Mouse (Mus musculus) mesoderm, embryonic 11.5 days (tissue): Measurements from ENCODE around the gene Zscan10.

Experiments used
- DNase-seq: peaks from one replicate; pipeline ENCODE4 v3.0.0-alpha.2; 2012; ENCODE audit warnings: low read depth, low spot score

The Zscan10 gene

GRCm38 (mm10) chr17:23600641-23601622, at the start of gene Zscan10:
Zscan10 (plus strand) TSS chr17:23600856.
- no peak for DNase-seq

GRCm38 (mm10) chr17:23550856-23551255, 49.8 kb upstream of the Zscan10 start:
- no peak for DNase-seq

GRCm38 (mm10) chr17:23551416-23551815, 49.2 kb upstream of the Zscan10 start:
- DNase-seq, result no peak

- no peak for DNase-seq
Measured at GRCm38 (mm10) chr17:23551963-23552362, 48.7 kb upstream of the Zscan10 start.

GRCm38 (mm10) chr17:23552896-23553633, 47.6 kb upstream of the Zscan10 start:
- DNase-seq, result no peak

GRCm38 (mm10) chr17:23553634-23554120, 47.0 kb upstream of the Zscan10 start:
- DNase-seq, result no peak

GRCm38 (mm10) chr17:23554321-23554720, 46.3 kb upstream of the Zscan10 start:
- no peak for DNase-seq

- no peak for DNase-seq
Measured at GRCm38 (mm10) chr17:23555243-23555916, 45.3 kb upstream of the Zscan10 start.

- no peak for DNase-seq
Measured at GRCm38 (mm10) chr17:23559767-23560166, 40.9 kb upstream of the Zscan10 start.

GRCm38 (mm10) chr17:23563595-23564367, 36.9 kb upstream of the Zscan10 start, which contains the start of gene Zfp213:
Zfp213 (minus strand) TSS chr17:23564238.
- peak; percentile 96 for DNase-seq

GRCm38 (mm10) chr17:23564368-23564715, 36.3 kb upstream of the Zscan10 start:
- no peak for DNase-seq

GRCm38 (mm10) chr17:23566787-23567186, 33.9 kb upstream of the Zscan10 start:
- no peak for DNase-seq

- no peak for DNase-seq
Measured at GRCm38 (mm10) chr17:23568370-23568769, 32.3 kb upstream of the Zscan10 start.

- no peak for DNase-seq
Measured at GRCm38 (mm10) chr17:23570017-23570416, 30.6 kb upstream of the Zscan10 start.

- DNase-seq, result no peak
Measured at GRCm38 (mm10) chr17:23571084-23571483, 29.6 kb upstream of the Zscan10 start.

- DNase-seq, result no peak
Measured at GRCm38 (mm10) chr17:23572059-23572458, 28.6 kb upstream of the Zscan10 start.

- DNase-seq, result no peak
Measured at GRCm38 (mm10) chr17:23574130-23574529, 26.5 kb upstream of the Zscan10 start.

- DNase-seq, result no peak
Measured at GRCm38 (mm10) chr17:23575951-23576552, 24.6 kb upstream of the Zscan10 start.

GRCm38 (mm10) chr17:23584786-23585185, 15.9 kb upstream of the Zscan10 start:
- no peak for DNase-seq

- DNase-seq, result peak; percentile 84
Measured at GRCm38 (mm10) chr17:23585721-23586491, 14.8 kb upstream of the Zscan10 start.
